Mouse (Mus musculus) liver, embryonic 14.5 days (tissue): Measurements from ENCODE around the gene Stam. TPM values are rescaled to one million over a fixed set of nuclear protein-coding genes. Genes with fewer than 3 reads are reported as not detected.

Source experiments
- ATAC-seq: fragments of 200-750 bp; cut with Nextera tagmentation; 2 replicates; pipeline ENCODE4 v1.8.0; 2017; ENCODE audit warnings: moderate number of reproducible peaks, mild to moderate bottlenecking, moderate library complexity; ENCODE audit not compliant: insufficient read depth
- DNase-seq, 3 experiments: peaks; one replicate each; pipeline ENCODE4 v3.0.0-alpha.2; 2012 to 2013; ENCODE audit warnings: low read depth in 3 of 3, low spot score in 3 of 3
- H3K27ac ChIP-seq: fragments of 300-500 bp; sonication (generic); 2 replicates; pipeline ENCODE4 v1.5.1; 2014; ENCODE audit warnings: moderate library complexity, mild to moderate bottlenecking, control low read depth, inconsistent platforms
- H3K27me3 ChIP-seq: fragments of 300-500 bp; sonication (generic); 2 replicates; pipeline ENCODE4 v1.6.1; 2014; ENCODE audit warnings: mild to moderate bottlenecking, low read length, moderate library complexity; ENCODE audit not compliant: control insufficient read depth, insufficient read depth
- H3K36me3 ChIP-seq: fragments of 300-500 bp; sonication (generic); replicated peaks from 2 replicates; pipeline ENCODE4 v1.6.1; 2014; ENCODE audit warnings: low read depth; ENCODE audit not compliant: control insufficient read depth, insufficient read depth
- H3K4me1 ChIP-seq, 2 experiments: fragments of 200-500 bp in 1 of 2; fragments of 300-500 bp in 1 of 2; sonication (generic) in 1 of 2; replicated peaks; 2 replicates each; pipeline ENCODE4 v1.6.1; 2012 to 2014; ENCODE audit warnings: antibody characterized with exemption in 1 of 2, inconsistent platforms in 1 of 2, low read length in 1 of 2; ENCODE audit not compliant: control insufficient read depth in 2 of 2, insufficient read depth in 2 of 2
- H3K4me2 ChIP-seq: fragments of 300-500 bp; sonication (generic); 2 replicates; pipeline ENCODE4 v1.6.1; 2014; ENCODE audit warnings: low read depth, mild to moderate bottlenecking, control low read depth, moderate library complexity
- H3K4me3 ChIP-seq, 2 experiments: fragments of 200-500 bp in 1 of 2; fragments of 300-500 bp in 1 of 2; sonication (generic) in 1 of 2; 2 replicates each; pipeline ENCODE4 v1.5.1; 2012 to 2014; ENCODE audit warnings: low read depth in 2 of 2, low read length in 2 of 2, mild to moderate bottlenecking in 2 of 2, control low read depth in 1 of 2, inconsistent platforms in 1 of 2, moderate library complexity in 1 of 2; ENCODE audit not compliant: insufficient read depth in 1 of 2
- H3K9ac ChIP-seq: fragments of 300-500 bp; sonication (generic); replicated peaks from 2 replicates; pipeline ENCODE4 v1.6.1; 2014; ENCODE audit warnings: mild to moderate bottlenecking, control low read depth, moderate library complexity
- H3K9me3 ChIP-seq: fragments of 300-500 bp; sonication (generic); 2 replicates; pipeline ENCODE4 v1.6.1; 2016; ENCODE audit warnings: low read length, mixed read lengths; ENCODE audit not compliant: control insufficient read depth
- CTCF ChIP-seq: IDR thresholded peaks from 2 replicates; pipeline ENCODE4 v1.5.1; 2016; ENCODE audit warnings: antibody characterized with exemption, low read depth, control low read depth
- EP300 ChIP-seq: IDR thresholded peaks from 2 replicates; pipeline ENCODE4 v1.6.1; 2016; ENCODE audit warnings: antibody characterized with exemption, low read depth
- WGBS: fragments of 180-500 bp; shearing (Covaris S2); extraction: QIAGEN DNeasy Blood & Tissue Kit; methylation state at CpG from one replicate; pipeline ENCODE4 v1.1.7; 2014; ENCODE audit not compliant: insufficient replicate concordance; 5-methylcytosine and 5-hydroxymethylcytosine counted together
- polyA plus RNA-seq, 2 experiments: library from polyadenylated mRNA; depleted of rRNA in 1 of 2; stranded (reverse) in 1 of 2; unstranded in 1 of 2; fragments of >200 nt; fragmentation: Nextera tagmentation in 1 of 2; extraction: Ambion mirVana in 1 of 2; gene quantifications; 2 replicates each; pipeline versions ENCODE4 v1.2.1 to v1.2.3; 2012 to 2014

The Stam gene
- polyA plus RNA-seq, 2 experiments: 10.4 to 24.8 TPM

GRCm38 (mm10) chr2:14048808-14049207, 25.1 kb upstream of the Stam start:
- no peak overlapping the region for H3K9ac ChIP-seq
- no peak overlapping the region for H3K27ac ChIP-seq
- ATAC-seq (no peak), DNase-seq (no peak)
- no peaks in the 10 kb centered on the region for H3K27me3 ChIP-seq
- H3K4me1 ChIP-seq: peaks cover under 1 to 3% of the 10 kb centered on the region in 2 experiments; a peak in 3 of 4 replicates
- TF ChIP-seq CTCF (no peak), EP300 (no peak)
- WGBS: 65% methylated on average over 5 of the region's 5 CpGs
- H3K36me3 ChIP-seq: no peaks in the 10 kb centered on the region
- H3K4me3 ChIP-seq: no peak overlapping the region
- no peaks in the 10 kb centered on the region for H3K9me3 ChIP-seq
- no peak overlapping the region for H3K4me2 ChIP-seq

GRCm38 (mm10) chr2:14053618-14054017, 20.3 kb upstream of the Stam start:
- ATAC-seq (no peak), DNase-seq (no peak)
- no peaks in the 10 kb centered on the region for H3K36me3 ChIP-seq
- 75% methylated on average over 3 of the region's 3 CpGs for WGBS
- H3K9me3 ChIP-seq: no peaks in the 10 kb centered on the region
- peak overlapping the region; percentile 72; the same call in 1 of the 2 replicates for H3K4me2 ChIP-seq
- no peak overlapping the region for H3K27ac ChIP-seq
- H3K4me3 ChIP-seq: no peak overlapping the region
- no peaks in the 10 kb centered on the region for H3K27me3 ChIP-seq
- no peak overlapping the region for H3K9ac ChIP-seq
- peaks cover 6 to 7% of the 10 kb centered on the region in 2 experiments; a peak in 3 of 4 replicates for H3K4me1 ChIP-seq
- TF ChIP-seq EP300: no peak
- no peak for TF ChIP-seq CTCF

- H3K9me3 ChIP-seq: no peaks in the 10 kb centered on the region
- H3K4me1 ChIP-seq: peaks cover 6 to 7% of the 10 kb centered on the region in 2 experiments; a peak in 3 of 4 replicates
- TF ChIP-seq EP300: no peak
- TF ChIP-seq CTCF: no peak
- DNase-seq (no peak), ATAC-seq (no peak)
- H3K27me3 ChIP-seq: no peaks in the 10 kb centered on the region
- H3K9ac ChIP-seq: no peak overlapping the region
- H3K27ac ChIP-seq: no peak overlapping the region
- H3K4me2 ChIP-seq: peak overlapping the region; percentile 72
- H3K36me3 ChIP-seq: no peaks in the 10 kb centered on the region
- 54% methylated on average over 3 of the region's 3 CpGs for WGBS
- no peak overlapping the region; a peak in 1 of 4 replicates for H3K4me3 ChIP-seq
These were observed 19.7 kb upstream of the Stam start for GRCm38 (mm10) chr2:14054163-14054562.

- Histone ChIP-seq H3K36me3 (no peaks in the 10 kb centered on the region), H3K9ac (peak overlapping the region; percentile 75), H3K4me3 (peak overlapping the region; percentile 75 to 89), H3K27me3 (no peaks in the 10 kb centered on the region), H3K9me3 (no peaks in the 10 kb centered on the region), H3K27ac (peak overlapping the region; percentile 50; the same call in 1 of the 2 replicates), H3K4me2 (peak overlapping the region; percentile 72), H3K4me1 (peaks cover 6 to 7% of the 10 kb centered on the region in 2 experiments; a peak in 3 of 4 replicates)
- DNase-seq: no peak
- WGBS: 3% methylated on average over 6 of the region's 6 CpGs
- TF ChIP-seq EP300: no peak
- no peak for TF ChIP-seq CTCF
- peak; percentile 55 for ATAC-seq
These were observed 19.2 kb upstream of the Stam start for GRCm38 (mm10) chr2:14054716-14055115.

GRCm38 (mm10) chr2:14055168-14055565, 18.7 kb upstream of the Stam start:
- peak overlapping the region; percentile 50; the same call in 1 of the 2 replicates for H3K27ac ChIP-seq
- H3K4me1 ChIP-seq: peaks cover 6 to 7% of the 10 kb centered on the region in 2 experiments; a peak in 3 of 4 replicates
- ATAC-seq (peak; percentile 79), DNase-seq (no peak)
- under 1% methylated on average over 46 of the region's 58 CpGs for WGBS
- no peaks in the 10 kb centered on the region for H3K27me3 ChIP-seq
- H3K36me3 ChIP-seq: no peaks in the 10 kb centered on the region
- peak overlapping the region; percentile 75 for H3K9ac ChIP-seq
- no peaks in the 10 kb centered on the region for H3K9me3 ChIP-seq
- no peak for TF ChIP-seq EP300
- TF ChIP-seq CTCF: no peak
- H3K4me3 ChIP-seq: peak overlapping the region; percentile 75 to 89
- H3K4me2 ChIP-seq: peak overlapping the region; percentile 72
